Mouse (Mus musculus): ENCODE measurements around the gene Suclg2. TPM values are rescaled to one million over a fixed set of nuclear protein-coding genes. Genes with fewer than 3 reads are reported as not detected.

The Suclg2 gene
- total and polyA plus RNA-seq, 2 experiments from 2014 or later = 16.0 to 16.1 TPM

DNA sequence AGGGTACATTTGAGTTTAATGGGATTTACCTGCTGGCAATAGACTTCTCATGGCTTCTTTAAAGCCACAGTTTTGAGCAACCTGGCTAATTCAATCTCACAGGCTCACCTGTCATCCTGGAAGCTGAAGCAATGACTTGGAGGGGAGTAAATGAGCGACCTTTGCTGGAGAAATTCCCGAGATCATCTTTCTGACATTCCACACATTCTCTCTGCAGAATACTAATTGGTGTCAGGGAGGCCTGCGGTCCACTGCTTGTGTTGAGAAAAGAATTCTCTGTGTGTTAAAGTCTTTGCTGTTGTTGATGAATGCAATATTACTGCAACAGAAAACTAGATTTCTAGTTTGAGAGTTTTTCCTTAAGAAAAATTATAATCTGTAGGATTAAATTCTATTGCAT, 39.3 kb downstream of the Suclg2 start:
- no peak for TF ChIP-seq CTCF (IDR thresholded peaks at IDR 0.05; ENCODE audit: low read depth)
- Histone ChIP-seq H3K4me1 (ENCODE audit: insufficient read depth) (0 out of 2 replicates have a peak, but pooled peaks cover 4% of the 10 kb centered on the region), H3K27ac (ENCODE audit: low read depth, low read length) (no peak overlapping the region), H3K36me3 (ENCODE audit: insufficient read depth) (no peaks in the 10 kb centered on the region), H3K4me2 (ENCODE audit: low read depth) (no peak overlapping the region), H3K9me3 (ENCODE audit: low read length) (no peaks in the 10 kb centered on the region), H3K9ac (no peak overlapping the region), H3K27me3 (ENCODE audit: insufficient read depth, low read length) (no peaks in the 10 kb centered on the region), H3K4me3 (ENCODE audit: low read depth, low read length) (no peak overlapping the region)
- WGBS = 54% methylated on average over 3 of the region's 3 CpGs
- DNase-seq (no peak), ATAC-seq (no peak)

DNA sequence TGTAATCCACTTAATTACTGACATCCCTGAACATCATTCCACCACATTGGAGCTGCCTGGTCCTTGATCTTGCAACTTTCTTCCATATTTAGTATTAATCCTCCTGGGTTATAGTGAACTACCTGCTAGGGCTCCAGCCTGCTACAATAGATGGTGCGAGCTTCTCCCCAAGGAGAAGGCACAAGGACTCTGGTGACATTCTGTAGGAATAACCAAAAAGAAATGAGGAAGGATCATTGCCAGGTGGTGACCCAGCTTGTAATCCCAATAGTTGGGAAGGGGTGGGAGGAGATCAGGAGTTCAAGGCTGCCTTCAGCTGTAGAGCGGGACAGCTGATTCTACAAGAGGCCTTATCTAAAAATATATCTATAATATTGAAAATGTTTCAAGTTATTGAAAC, 41.6 kb downstream of the Suclg2 start:
- Histone ChIP-seq H3K27ac (ENCODE audit: low read depth, low read length) (no peak overlapping the region), H3K4me2 (ENCODE audit: low read depth) (no peak overlapping the region), H3K9me3 (ENCODE audit: low read length) (no peaks in the 10 kb centered on the region), H3K9ac (no peak overlapping the region), H3K36me3 (ENCODE audit: insufficient read depth) (no peaks in the 10 kb centered on the region), H3K4me3 (ENCODE audit: low read depth, low read length) (no peak overlapping the region), H3K4me1 (ENCODE audit: insufficient read depth) (0 out of 2 replicates have a peak, but pooled peaks cover 4% of the 10 kb centered on the region), H3K27me3 (ENCODE audit: insufficient read depth, low read length) (no peaks in the 10 kb centered on the region)
- no peak for TF ChIP-seq CTCF (IDR thresholded peaks at IDR 0.05; ENCODE audit: low read depth)
- DNase-seq (no peak), ATAC-seq (no peak)
- 98% methylated on average over 2 of the region's 2 CpGs for WGBS

DNA sequence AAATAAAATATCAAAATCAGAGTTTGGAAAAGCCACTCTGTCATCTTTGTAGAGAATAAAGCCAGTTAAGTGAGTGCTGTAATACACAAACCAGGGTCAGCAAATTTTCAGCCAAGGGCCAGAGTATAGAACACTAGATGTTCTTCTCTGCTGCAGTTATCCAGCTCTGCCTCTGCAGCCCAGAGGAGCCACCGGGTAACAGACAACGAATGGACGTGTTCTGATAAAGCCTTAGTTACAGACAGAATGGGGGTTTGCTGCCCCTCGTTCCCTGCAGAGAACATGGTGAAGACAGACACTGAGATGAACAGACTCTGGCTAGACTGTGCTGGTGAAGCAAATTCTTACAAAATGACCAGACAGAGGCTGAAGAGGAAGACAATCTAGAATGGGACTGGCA, 42.2 kb downstream of the Suclg2 start:
- TF ChIP-seq CTCF (IDR thresholded peaks at IDR 0.05; ENCODE audit: low read depth) = no peak
- ATAC-seq (no peak), DNase-seq (no peak)
- no peaks in the 10 kb centered on the region for H3K27me3 ChIP-seq (ENCODE audit: insufficient read depth, low read length)
- H3K4me2 ChIP-seq (ENCODE audit: low read depth) = no peak overlapping the region
- H3K27ac ChIP-seq (ENCODE audit: low read depth, low read length) = no peak overlapping the region
- WGBS = 62% methylated on average over 4 of the region's 4 CpGs
- H3K4me1 ChIP-seq (ENCODE audit: insufficient read depth) = 0 out of 2 replicates have a peak, but pooled peaks cover 4% of the 10 kb centered on the region
- H3K4me3 ChIP-seq (ENCODE audit: low read depth, low read length) = no peak overlapping the region
- H3K36me3 ChIP-seq (ENCODE audit: insufficient read depth) = no peaks in the 10 kb centered on the region
- no peak overlapping the region for H3K9ac ChIP-seq
- H3K9me3 ChIP-seq (ENCODE audit: low read length) = no peaks in the 10 kb centered on the region

DNA sequence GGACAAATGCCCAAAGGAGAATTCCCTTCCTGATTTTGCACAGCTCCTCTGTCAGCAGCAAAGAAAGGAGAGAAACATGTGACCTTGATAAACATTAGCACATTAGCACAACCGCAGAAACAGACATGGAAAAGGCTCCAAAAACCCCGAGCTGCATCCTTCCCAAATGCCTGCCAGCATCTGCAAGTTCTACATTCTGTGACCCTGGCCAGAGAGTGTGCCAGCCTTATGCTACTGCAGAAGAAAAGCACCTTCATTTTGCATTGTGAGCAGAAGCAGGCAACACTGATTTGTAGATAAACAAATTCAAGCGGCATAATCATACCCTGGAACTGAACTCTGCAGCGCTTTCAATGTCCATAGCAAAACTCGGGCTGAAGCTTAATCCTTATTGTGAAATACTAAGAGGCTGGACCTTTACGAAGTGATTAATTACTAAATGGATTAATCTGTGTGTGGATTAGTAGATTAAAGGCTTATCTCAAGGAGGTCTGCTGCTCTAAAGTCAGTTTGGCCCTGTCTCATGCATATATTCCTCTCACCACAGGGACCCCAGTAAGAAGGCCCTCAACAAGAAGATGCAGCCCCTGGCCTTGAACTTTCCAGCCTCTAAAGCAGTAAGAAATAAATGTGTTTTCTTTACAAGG, 43.4 kb downstream of the Suclg2 start:
- Histone ChIP-seq H3K4me1 (ENCODE audit: insufficient read depth) (0 out of 2 replicates have a peak, but pooled peaks cover 4% of the 10 kb centered on the region), H3K36me3 (ENCODE audit: insufficient read depth) (no peaks in the 10 kb centered on the region), H3K27me3 (ENCODE audit: insufficient read depth, low read length) (no peaks in the 10 kb centered on the region), H3K9ac (no peak overlapping the region), H3K27ac (ENCODE audit: low read depth, low read length) (no peak overlapping the region), H3K4me2 (ENCODE audit: low read depth) (no peak overlapping the region), H3K4me3 (ENCODE audit: low read depth, low read length) (no peak overlapping the region), H3K9me3 (ENCODE audit: low read length) (no peaks in the 10 kb centered on the region)
- no peak for TF ChIP-seq CTCF (IDR thresholded peaks at IDR 0.05; ENCODE audit: low read depth)
- WGBS = 16% methylated on average over 6 of the region's 6 CpGs
- no peak for ATAC-seq
- DNase-seq = no peak

DNA sequence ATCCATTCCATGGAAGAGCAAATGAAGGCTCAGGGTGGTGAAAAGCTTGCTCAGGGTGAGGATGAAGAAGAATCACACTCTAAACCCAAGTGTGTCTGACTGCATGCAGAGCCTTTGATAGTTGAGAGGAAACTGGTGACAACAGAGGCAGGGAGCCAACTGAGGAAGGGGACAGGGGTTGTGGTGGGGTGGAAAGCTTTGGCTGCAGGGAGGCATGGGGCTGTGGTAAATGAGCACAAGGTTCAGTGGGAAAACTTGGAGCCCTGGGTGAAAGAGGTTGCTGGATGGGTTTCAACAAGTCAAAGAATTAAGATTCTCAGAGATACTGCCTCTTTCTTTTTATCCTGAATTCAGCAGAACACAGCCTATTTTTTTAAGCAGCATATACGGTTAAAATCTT, 43.9 kb downstream of the Suclg2 start:
- H3K36me3 ChIP-seq (ENCODE audit: insufficient read depth) = no peaks in the 10 kb centered on the region
- TF ChIP-seq CTCF (IDR thresholded peaks at IDR 0.05; ENCODE audit: low read depth) = no peak
- no peak overlapping the region for H3K27ac ChIP-seq (ENCODE audit: low read depth, low read length)
- 13% methylated on average over 1 of the region's 1 CpGs for WGBS
- 0 out of 2 replicates have a peak, but pooled peaks cover 4% of the 10 kb centered on the region for H3K4me1 ChIP-seq (ENCODE audit: insufficient read depth)
- no peak overlapping the region for H3K4me3 ChIP-seq (ENCODE audit: low read depth, low read length)
- no peaks in the 10 kb centered on the region for H3K9me3 ChIP-seq (ENCODE audit: low read length)
- no peak overlapping the region for H3K4me2 ChIP-seq (ENCODE audit: low read depth)
- no peak for ATAC-seq
- H3K9ac ChIP-seq = no peak overlapping the region
- DNase-seq = no peak
- no peaks in the 10 kb centered on the region for H3K27me3 ChIP-seq (ENCODE audit: insufficient read depth, low read length)

DNA sequence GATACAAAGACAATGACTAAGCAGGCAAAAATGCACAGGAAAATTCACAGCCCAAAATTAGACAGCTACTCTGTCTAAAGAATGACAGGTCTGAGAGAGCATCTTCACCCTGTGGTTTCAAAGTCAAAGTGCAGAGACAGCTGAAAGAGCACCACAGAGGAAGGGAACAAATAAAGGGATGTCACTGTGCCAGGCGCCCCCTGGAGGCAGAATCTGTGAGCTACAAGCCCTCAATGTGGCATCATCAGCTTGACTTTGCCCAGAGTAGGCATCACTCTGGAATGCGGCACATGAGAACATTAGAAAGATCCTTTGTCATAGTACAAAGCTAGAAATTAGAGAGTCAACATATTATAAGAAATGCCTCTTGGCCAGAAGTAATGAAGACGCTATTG, 49.3 kb downstream of the Suclg2 start:
- H3K4me3 ChIP-seq (ENCODE audit: low read depth, low read length) = no peak overlapping the region
- no peak for ATAC-seq
- H3K4me1 ChIP-seq (ENCODE audit: insufficient read depth) = no peaks in the 10 kb centered on the region
- no peak overlapping the region for H3K27ac ChIP-seq (ENCODE audit: low read depth, low read length)
- no peak overlapping the region for H3K9ac ChIP-seq
- 63% methylated on average over 3 of the region's 3 CpGs for WGBS
- no peaks in the 10 kb centered on the region for H3K36me3 ChIP-seq (ENCODE audit: insufficient read depth)
- H3K27me3 ChIP-seq (ENCODE audit: insufficient read depth, low read length) = no peaks in the 10 kb centered on the region
- H3K9me3 ChIP-seq (ENCODE audit: low read length) = no peaks in the 10 kb centered on the region
- TF ChIP-seq CTCF (IDR thresholded peaks at IDR 0.05; ENCODE audit: low read depth) = peak; percentile 56
- no peak for DNase-seq
- no peak overlapping the region for H3K4me2 ChIP-seq (ENCODE audit: low read depth)

DNA sequence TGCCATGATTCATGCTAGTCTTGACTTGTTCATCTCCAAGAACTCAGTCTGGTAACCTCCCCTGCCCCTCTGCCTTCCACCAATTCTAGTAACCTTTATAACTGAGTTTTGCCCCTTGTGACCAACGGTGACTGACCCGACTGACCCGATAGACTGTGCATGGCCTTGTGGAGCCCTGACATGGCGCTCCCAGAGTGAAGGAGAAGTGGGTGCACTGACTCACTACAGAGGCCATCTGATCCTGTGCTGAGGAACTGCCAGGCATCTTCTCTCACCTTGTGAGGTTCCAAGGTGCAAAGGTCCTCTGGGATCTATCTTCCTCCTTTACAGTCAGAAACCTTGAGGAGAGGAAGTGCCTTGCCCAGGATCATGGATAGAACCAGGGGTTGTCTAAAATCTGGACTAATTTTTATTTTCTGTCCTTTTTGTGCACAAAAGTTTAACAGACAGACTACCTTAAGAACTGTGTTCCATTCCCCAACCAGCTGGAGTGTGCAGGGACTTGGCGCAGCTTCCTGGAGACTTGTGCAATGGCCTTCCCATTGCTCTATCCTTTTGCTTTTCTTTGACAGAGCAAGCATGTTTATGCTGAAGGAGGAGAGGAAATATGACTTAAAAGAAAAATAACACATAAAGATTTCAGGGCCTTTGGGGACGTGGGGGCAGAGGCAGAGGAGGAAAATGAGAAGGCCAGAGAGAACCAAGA, 49.8 kb downstream of the Suclg2 start:
- no peak overlapping the region for H3K4me3 ChIP-seq (ENCODE audit: low read depth, low read length)
- H3K36me3 ChIP-seq (ENCODE audit: insufficient read depth) = no peaks in the 10 kb centered on the region
- no peaks in the 10 kb centered on the region for H3K4me1 ChIP-seq (ENCODE audit: insufficient read depth)
- no peak overlapping the region for H3K9ac ChIP-seq
- H3K27me3 ChIP-seq (ENCODE audit: insufficient read depth, low read length) = no peaks in the 10 kb centered on the region
- no peak overlapping the region for H3K27ac ChIP-seq (ENCODE audit: low read depth, low read length)
- H3K4me2 ChIP-seq (ENCODE audit: low read depth) = no peak overlapping the region
- 92% methylated on average over 6 of the region's 6 CpGs for WGBS
- TF ChIP-seq CTCF (IDR thresholded peaks at IDR 0.05; ENCODE audit: low read depth) = no peak
- DNase-seq (no peak), ATAC-seq (no peak)
- H3K9me3 ChIP-seq (ENCODE audit: low read length) = no peaks in the 10 kb centered on the region
